Mouse (Mus musculus) 416B (cell line): Measurements from ENCODE around the gene Ppia.
A peak's percentile ranks its signal among the peaks of the same experiment; 100 is the strongest.
"Not testable (repeated sequence)": the region's sequence is repeated elsewhere in the genome, so short reads cannot be mapped to it uniquely, and the experiment has no call there.

Experiments used
- DNase-seq: peaks from one replicate; pipeline ENCODE4 v3.0.0; 2011; ENCODE audit warnings: low read depth

The Ppia gene

GRCm38 (mm10) chr11:6442566-6442965 is 27.3 kb downstream of the Ppia start:
- no peak for DNase-seq

- peak; percentile 36 for DNase-seq
Measured at GRCm38 (mm10) chr11:6443102-6443501, 27.9 kb downstream of the Ppia start.

- no peak for DNase-seq
Measured at GRCm38 (mm10) chr11:6443727-6444076, 28.5 kb downstream of the Ppia start.

GRCm38 (mm10) chr11:6444077-6444853 is 29.0 kb downstream of the Ppia start, which contains the start of gene H2afv:
TSS of gene H2afv (minus strand) at chr11:6444443.
- DNase-seq = peak; percentile 100

- DNase-seq = no peak
Measured at GRCm38 (mm10) chr11:6445441-6445840, 30.2 kb downstream of the Ppia start.

GRCm38 (mm10) chr11:6445951-6446350 is 30.7 kb downstream of the Ppia start:
- no peak for DNase-seq

GRCm38 (mm10) chr11:6447493-6447892 is 32.2 kb downstream of the Ppia start:
- no peak for DNase-seq

GRCm38 (mm10) chr11:6448155-6448554 is 32.9 kb downstream of the Ppia start:
- not testable (repeated sequence) for DNase-seq

- no peak for DNase-seq
Measured at GRCm38 (mm10) chr11:6456083-6456482, 40.8 kb downstream of the Ppia start.

GRCm38 (mm10) chr11:6463159-6463837 is 48.1 kb downstream of the Ppia start:
- peak; percentile 43 for DNase-seq

GRCm38 (mm10) chr11:6465122-6465521 is 49.9 kb downstream of the Ppia start:
- DNase-seq = peak; percentile 90

- no peak for DNase-seq
Measured at GRCm38 (mm10) chr11:6468541-6468940, 53.3 kb downstream of the Ppia start.
